Mouse (Mus musculus): ENCODE results near the gene Magee1. TPM values are rescaled to one million over a fixed set of nuclear protein-coding genes. Genes with fewer than 3 reads are reported as not detected.
"Not testable (repeated sequence)": the region's sequence is repeated elsewhere in the genome, so short reads cannot be mapped to it uniquely, and the experiment has no call there.

The Magee1 gene
- polyA plus RNA-seq (2012; rRNA removed) = 1.9 and 2.7 TPM in 2 replicates

GRCm38 (mm10) chrX:105120275-105121226 lies at the start of gene Magee1:
Magee1 (plus strand) TSS chrX:105120378.
- WGBS = 19% methylated on average over 65 of the region's 65 CpGs
- DNase-seq (ENCODE audit: low read depth, low spot score) = peak; percentile 2

GRCm38 (mm10) chrX:105079151-105079550 lies 41.0 kb upstream of the Magee1 start:
- no peak for DNase-seq (ENCODE audit: low read depth, low spot score)
- 4% methylated on average over 12 of the region's 12 CpGs for WGBS

- DNase-seq (ENCODE audit: low read depth, low spot score) = peak; percentile 57
Measured at GRCm38 (mm10) chrX:105079615-105080092, 40.5 kb upstream of the Magee1 start, which contains the start of gene Pbdc1. Pbdc1 (plus strand) TSS chrX:105079756.

GRCm38 (mm10) chrX:105080096-105080495 lies 40.1 kb upstream of the Magee1 start:
- 6% methylated on average over 8 of the region's 8 CpGs for WGBS
- no peak for DNase-seq (ENCODE audit: low read depth, low spot score)

More at GRCm38 (mm10) chrX:105079615-105080092, 40.5 kb upstream of the Magee1 start, which contains the start of gene Pbdc1:
- WGBS = 1% methylated on average over 35 of the region's 35 CpGs

- WGBS = 87% methylated on average over 7 of the region's 7 CpGs
- DNase-seq (ENCODE audit: low read depth, low spot score) = not testable (repeated sequence)
Measured at GRCm38 (mm10) chrX:105083013-105083412, 37.2 kb upstream of the Magee1 start.

- WGBS = 46% methylated on average over 5 of the region's 5 CpGs
- DNase-seq (ENCODE audit: low read depth, low spot score) = peak; percentile 3
Measured at GRCm38 (mm10) chrX:105104175-105104574, 16.0 kb upstream of the Magee1 start.

- no peak for DNase-seq (ENCODE audit: low read depth, low spot score)
- WGBS = 30% methylated on average over 2 of the region's 2 CpGs
Measured at GRCm38 (mm10) chrX:105114994-105115393, 5.2 kb upstream of the Magee1 start.

GRCm38 (mm10) chrX:105121227-105121865 lies 1.2 kb downstream of the Magee1 start:
- no peak for DNase-seq (ENCODE audit: low read depth, low spot score)
- 29% methylated on average over 38 of the region's 38 CpGs for WGBS

GRCm38 (mm10) chrX:105124903-105125302 lies 4.7 kb downstream of the Magee1 start:
- DNase-seq (ENCODE audit: low read depth, low spot score) = no peak
- WGBS = 22% methylated on average over 3 of the region's 3 CpGs

- WGBS = 50% methylated on average over 25 of the region's 26 CpGs
- no peak for DNase-seq (ENCODE audit: low read depth, low spot score)
Measured at GRCm38 (mm10) chrX:105151872-105152461, 31.8 kb downstream of the Magee1 start.

- 60% methylated on average over 6 of the region's 6 CpGs for WGBS
- not testable (repeated sequence) for DNase-seq (ENCODE audit: low read depth, low spot score)
Measured at GRCm38 (mm10) chrX:105165007-105165406, 44.8 kb downstream of the Magee1 start.

- DNase-seq (ENCODE audit: low read depth, low spot score) = no peak
- WGBS = 64% methylated on average over 2 of the region's 2 CpGs
Measured at GRCm38 (mm10) chrX:105167217-105167616, 47.0 kb downstream of the Magee1 start.

Other genes starting within 250 kb of the Magee1 start
- gene Pbdc1, start 40.6 kb upstream of the Magee1 start, polyA plus RNA-seq (2012; rRNA removed) = 9.8 and 12.7 TPM in 2 replicates